Mouse (Mus musculus) liver, embryonic 11.5 days (tissue): ENCODE data around the gene Cars2. TPM values are rescaled to one million over a fixed set of nuclear protein-coding genes. Genes with fewer than 3 reads are reported as not detected.

Source experiments
- ATAC-seq: fragments of 200-750 bp; cut with Nextera tagmentation; replicated peaks from 2 replicates; pipeline ENCODE4 v1.8.0; 2017; ENCODE audit warnings: moderate number of reproducible peaks, mild to moderate bottlenecking, moderate TSS enrichment, moderate library complexity; ENCODE audit not compliant: low FRiP score
- DNase-seq: peaks from one replicate; pipeline ENCODE4 v3.0.0-alpha.2; 2017; ENCODE audit warnings: low spot score
- H3K27ac ChIP-seq: fragments of 300-500 bp; sonication (generic); 2 replicates; pipeline ENCODE4 v1.5.1; 2014; ENCODE audit warnings: mild to moderate bottlenecking, low read depth, low read length, control low read depth
- H3K27me3 ChIP-seq: fragments of 300-500 bp; sonication (generic); replicated peaks from 2 replicates; pipeline ENCODE4 v1.6.1; 2014; ENCODE audit warnings: low read length, mixed read lengths; ENCODE audit not compliant: control insufficient read depth, insufficient read depth
- H3K36me3 ChIP-seq: fragments of 300-500 bp; sonication (generic); 2 replicates; pipeline ENCODE4 v1.6.1; 2014; ENCODE audit warnings: mild to moderate bottlenecking, low read length, moderate library complexity, mixed read lengths; ENCODE audit not compliant: control insufficient read depth, insufficient read depth
- H3K4me1 ChIP-seq: fragments of 300-500 bp; sonication (generic); replicated peaks from 2 replicates; pipeline ENCODE4 v1.6.1; 2014; ENCODE audit warnings: low read length, mixed read lengths; ENCODE audit not compliant: control insufficient read depth, insufficient read depth
- H3K4me2 ChIP-seq: fragments of 300-500 bp; sonication (generic); 2 replicates; pipeline ENCODE4 v1.6.1; 2014; ENCODE audit warnings: mild to moderate bottlenecking, control low read depth, moderate library complexity
- H3K4me3 ChIP-seq: fragments of 300-500 bp; sonication (generic); 2 replicates; pipeline ENCODE4 v1.5.1; 2014; ENCODE audit warnings: low read depth, low read length, control low read depth
- H3K9ac ChIP-seq: fragments of 300-500 bp; sonication (generic); 2 replicates; pipeline ENCODE4 v1.6.1; 2014; ENCODE audit warnings: low read depth, low read length, control low read depth
- H3K9me3 ChIP-seq: fragments of 300-500 bp; sonication (generic); 2 replicates; pipeline ENCODE4 v1.6.1; 2016; ENCODE audit warnings: low read length, inconsistent platforms, mixed read lengths; ENCODE audit not compliant: control insufficient read depth
- WGBS: fragments of 180-500 bp; shearing (Covaris S2); extraction: QIAGEN DNeasy Blood & Tissue Kit; methylation state at CpG from one replicate; pipeline ENCODE4 v1.1.7; 2014; 5-methylcytosine and 5-hydroxymethylcytosine counted together
- polyA plus RNA-seq: library from polyadenylated mRNA; unstranded; fragments of >200 nt; fragmentation: Nextera tagmentation; extraction: Ambion mirVana; gene quantifications from 2 replicates; pipeline ENCODE4 v1.2.1, GENCODE M21; 2014

Gene Cars2
- 32.4 and 33.1 TPM in 2 replicates for polyA plus RNA-seq

GRCm38 (mm10) chr8:11550281-11550948 is at the start of gene Cars2:
TSS of gene Cars2 (minus strand) at chr8:11550783.
- Histone ChIP-seq H3K9me3 (no peaks in the 10 kb centered on the region), H3K36me3 (peaks cover 5% of the 10 kb centered on the region; the same call in 1 of the 2 replicates), H3K4me1 (peaks cover 13% of the 10 kb centered on the region), H3K27ac (peak within 1 kb of the TSS; percentile 84), H3K27me3 (no peaks in the 10 kb centered on the region), H3K4me2 (peak within 1 kb of the TSS; percentile 73), H3K4me3 (peak within 1 kb of the TSS; percentile 81), H3K9ac (peak within 1 kb of the TSS; percentile 84)
- whole genome bisulfite sequencing = 0% methylated on average over 53 of the region's 53 CpGs
- DNase-seq (peak; percentile 93), ATAC-seq (peak; percentile 82)

GRCm38 (mm10) chr8:11593222-11593884 is 42.8 kb upstream of the Cars2 start:
- Histone ChIP-seq H3K4me2 (no peak overlapping the region), H3K27ac (no peak overlapping the region), H3K27me3 (no peaks in the 10 kb centered on the region), H3K9me3 (no peaks in the 10 kb centered on the region), H3K4me3 (no peak overlapping the region), H3K4me1 (peaks cover 3% of the 10 kb centered on the region), H3K36me3 (no peaks in the 10 kb centered on the region), H3K9ac (no peak overlapping the region)
- WGBS = 65% methylated on average over 12 of the region's 12 CpGs
- no peak; the same call in 1 of the 2 replicates for ATAC-seq
- DNase-seq = no peak

GRCm38 (mm10) chr8:11592296-11592695 is 41.7 kb upstream of the Cars2 start:
- no peaks in the 10 kb centered on the region for H3K9me3 ChIP-seq
- no peaks in the 10 kb centered on the region for H3K27me3 ChIP-seq
- ATAC-seq (0 out of 2 replicates have a peak, but pooled peaks have one; percentile 56), DNase-seq (no peak)
- H3K4me1 ChIP-seq = peaks cover 3% of the 10 kb centered on the region
- no peak overlapping the region for H3K27ac ChIP-seq
- peak overlapping the region; percentile 46 for H3K4me2 ChIP-seq
- 25% methylated on average over 13 of the region's 13 CpGs for WGBS
- no peak overlapping the region for H3K9ac ChIP-seq
- no peak overlapping the region for H3K4me3 ChIP-seq
- H3K36me3 ChIP-seq = no peaks in the 10 kb centered on the region

GRCm38 (mm10) chr8:11591837-11592236 is 41.3 kb upstream of the Cars2 start:
- peak overlapping the region; percentile 46 for H3K4me2 ChIP-seq

GRCm38 (mm10) chr8:11586374-11586745 is 35.8 kb upstream of the Cars2 start:
- ATAC-seq (no peak), DNase-seq (no peak)
- Histone ChIP-seq H3K9me3 (no peaks in the 10 kb centered on the region), H3K27me3 (no peaks in the 10 kb centered on the region), H3K9ac (no peak overlapping the region), H3K4me3 (no peak overlapping the region), H3K27ac (no peak overlapping the region; the same call in 1 of the 2 replicates), H3K4me1 (peaks cover 3% of the 10 kb centered on the region; the same call in 1 of the 2 replicates), H3K36me3 (no peaks in the 10 kb centered on the region), H3K4me2 (no peak overlapping the region)
- 47% methylated on average over 2 of the region's 2 CpGs for WGBS

More at GRCm38 (mm10) chr8:11591837-11592236, 41.3 kb upstream of the Cars2 start:
- no peak overlapping the region for H3K9ac ChIP-seq
- H3K27me3 ChIP-seq = no peaks in the 10 kb centered on the region
- H3K27ac ChIP-seq = no peak overlapping the region
- DNase-seq (no peak), ATAC-seq (no peak)
- no peaks in the 10 kb centered on the region for H3K9me3 ChIP-seq
- 72% methylated on average over 4 of the region's 4 CpGs for WGBS
- no peaks in the 10 kb centered on the region for H3K36me3 ChIP-seq
- H3K4me1 ChIP-seq = peaks cover 3% of the 10 kb centered on the region
- no peak overlapping the region for H3K4me3 ChIP-seq

- H3K36me3 ChIP-seq = no peaks in the 10 kb centered on the region
- ATAC-seq = no peak; the same call in 1 of the 2 replicates
- no peaks in the 10 kb centered on the region for H3K27me3 ChIP-seq
- no peak overlapping the region for H3K9ac ChIP-seq
- H3K4me2 ChIP-seq = no peak overlapping the region
- H3K9me3 ChIP-seq = no peaks in the 10 kb centered on the region
- no peak for DNase-seq
- H3K4me3 ChIP-seq = no peak overlapping the region
- peaks cover 3% of the 10 kb centered on the region; the same call in 1 of the 2 replicates for H3K4me1 ChIP-seq
- no peak overlapping the region; the same call in 1 of the 2 replicates for H3K27ac ChIP-seq
- WGBS = 62% methylated on average over 21 of the region's 21 CpGs
These were observed 35.2 kb upstream of the Cars2 start for GRCm38 (mm10) chr8:11585513-11586373.

GRCm38 (mm10) chr8:11575604-11576384 is 25.2 kb upstream of the Cars2 start:
- H3K4me2 ChIP-seq = no peak overlapping the region
- DNase-seq (no peak), ATAC-seq (no peak)
- no peak overlapping the region for H3K9ac ChIP-seq
- 64% methylated on average over 16 of the region's 16 CpGs for WGBS
- peaks cover 3% of the 10 kb centered on the region for H3K4me1 ChIP-seq
- no peak overlapping the region for H3K4me3 ChIP-seq
- no peak overlapping the region for H3K27ac ChIP-seq
- H3K27me3 ChIP-seq = no peaks in the 10 kb centered on the region
- H3K36me3 ChIP-seq = no peaks in the 10 kb centered on the region
- H3K9me3 ChIP-seq = no peaks in the 10 kb centered on the region
